Mouse (Mus musculus): ENCODE data around the gene Ttc36.
A peak's percentile ranks its signal among the peaks of the same experiment; 100 is the strongest.
"Not testable (repeated sequence)": the region's sequence is repeated elsewhere in the genome, so short reads cannot be mapped to it uniquely, and the experiment has no call there.

The Ttc36 gene

GRCm38 (mm10) chr9:44772750-44773651 lies 29.9 kb downstream of the Ttc36 start:
- peak; percentile 91 for DNase-seq (ENCODE audit: low read depth, low spot score)

- DNase-seq (ENCODE audit: low read depth, low spot score): no peak
Measured at GRCm38 (mm10) chr9:44772392-44772749, 30.5 kb downstream of the Ttc36 start.

- DNase-seq (ENCODE audit: low read depth, low spot score): no peak
Measured at GRCm38 (mm10) chr9:44771376-44771775, 31.5 kb downstream of the Ttc36 start.

- not testable (repeated sequence) for DNase-seq (ENCODE audit: low read depth, low spot score)
Measured at GRCm38 (mm10) chr9:44768029-44768394, 34.9 kb downstream of the Ttc36 start.

GRCm38 (mm10) chr9:44767101-44768028 lies 35.5 kb downstream of the Ttc36 start, which contains the start of the genes Arcn1 and Ift46:
Gene Arcn1, minus strand, starts transcription at chr9:44767845.
Gene Ift46, plus strand, starts transcription at chr9:44767908.
- DNase-seq (ENCODE audit: low read depth, low spot score): peak; percentile 84

GRCm38 (mm10) chr9:44760873-44761272 lies 42.0 kb downstream of the Ttc36 start:
- no peak for DNase-seq (ENCODE audit: low read depth, low spot score)

Data from telencephalon, adult 2 months (tissue).